Mouse (Mus musculus) heart, embryonic 16.5 days (tissue): Measurements from ENCODE around the gene Ccdc114. TPM values are rescaled to one million over a fixed set of nuclear protein-coding genes. Genes with fewer than 3 reads are reported as not detected.
"Not testable (repeated sequence)": the region's sequence is repeated elsewhere in the genome, so short reads cannot be mapped to it uniquely, and the experiment has no call there.

Source experiments
- ATAC-seq: fragments of 200-750 bp; cut with Nextera tagmentation; replicated peaks from 2 replicates; pipeline ENCODE4 v1.8.0; 2017; ENCODE audit warnings: moderate number of reproducible peaks; ENCODE audit not compliant: insufficient read depth, low FRiP score; ENCODE audit errors: extremely low read depth
- H3K27ac ChIP-seq: fragments of 300-500 bp; sonication (generic); 2 replicates; pipeline ENCODE4 v1.5.1; 2014; ENCODE audit warnings: mild to moderate bottlenecking, low read length, control low read depth, moderate library complexity
- H3K27me3 ChIP-seq: fragments of 300-500 bp; sonication (generic); 2 replicates; pipeline ENCODE4 v1.6.1; 2014; ENCODE audit warnings: low read length, mixed read lengths; ENCODE audit not compliant: control insufficient read depth, insufficient read depth
- H3K36me3 ChIP-seq: fragments of 300-500 bp; sonication (generic); 2 replicates; pipeline ENCODE4 v1.6.1; 2014; ENCODE audit not compliant: control insufficient read depth, insufficient read depth
- H3K4me1 ChIP-seq: fragments of 300-500 bp; sonication (generic); 2 replicates; pipeline ENCODE4 v1.6.1; 2014; ENCODE audit warnings: low read length, mixed read lengths; ENCODE audit not compliant: control insufficient read depth, insufficient read depth
- H3K4me2 ChIP-seq: fragments of 300-500 bp; sonication (generic); 2 replicates; pipeline ENCODE4 v1.6.1; 2014; ENCODE audit warnings: low read depth, mild to moderate bottlenecking, control low read depth, low read length
- H3K4me3 ChIP-seq: fragments of 300-500 bp; sonication (generic); 2 replicates; pipeline ENCODE4 v1.5.1; 2014; ENCODE audit warnings: mild to moderate bottlenecking, control low read depth, low read length
- H3K9ac ChIP-seq: fragments of 300-500 bp; sonication (generic); 2 replicates; pipeline ENCODE4 v1.6.1; 2014; ENCODE audit warnings: low read length, control low read depth
- H3K9me3 ChIP-seq: fragments of 300-500 bp; sonication (generic); replicated peaks from 2 replicates; pipeline ENCODE4 v1.6.1; 2016; ENCODE audit warnings: low read length; ENCODE audit not compliant: control insufficient read depth
- WGBS: fragments of 180-500 bp; shearing (Covaris S2); extraction: QIAGEN DNeasy Blood & Tissue Kit; methylation state at CpG from one replicate; pipeline ENCODE4 v1.1.7; 2014; 5-methylcytosine and 5-hydroxymethylcytosine counted together
- polyA plus RNA-seq: library from polyadenylated mRNA; unstranded; fragments of >200 nt; fragmentation: Nextera tagmentation; extraction: Ambion mirVana; gene quantifications from 2 replicates; pipeline ENCODE4 v1.2.1, GENCODE M21; 2015

The Ccdc114 gene
- polyA plus RNA-seq, 1 experiment from 2014 or later, result 3.8 TPM

DNA sequence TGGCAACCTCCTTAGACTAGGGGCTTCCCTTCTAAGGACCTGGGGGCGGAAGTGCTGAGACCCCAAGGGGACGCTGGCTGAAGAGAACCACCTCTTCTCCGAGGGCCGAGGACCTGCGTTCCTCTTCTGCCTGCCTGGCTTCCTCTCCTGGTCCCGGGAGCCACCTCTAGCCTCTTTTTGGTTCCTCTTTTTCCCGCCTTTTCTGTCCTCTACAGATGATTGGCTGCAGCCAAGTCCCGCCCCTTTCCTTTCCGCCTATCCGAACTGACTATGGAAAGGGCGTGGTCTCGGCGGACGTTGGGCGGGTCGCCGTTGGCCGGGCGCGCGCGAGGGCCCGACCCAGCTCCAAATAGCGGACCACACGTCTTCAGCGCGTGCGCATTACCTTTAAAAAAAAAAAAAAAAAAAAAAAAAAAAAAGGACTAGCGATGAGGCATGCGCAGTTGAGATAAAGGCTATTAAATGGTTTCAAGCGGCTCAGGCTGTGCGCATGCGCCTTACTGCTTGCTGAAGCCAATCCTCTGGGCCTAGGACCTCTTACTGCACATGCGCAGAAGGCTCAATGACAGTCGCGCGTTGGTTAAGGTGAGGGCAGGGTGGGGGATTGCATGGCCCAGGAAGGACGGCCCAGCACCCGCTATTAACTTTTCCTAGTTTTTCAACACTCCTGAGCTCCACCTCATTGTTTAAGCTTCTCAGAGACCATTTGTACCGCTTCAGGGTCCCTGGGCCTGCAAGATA lies 27.2 kb upstream of the Ccdc114 start, which contains the start of the genes Syngr4 and Tmem143:
Gene Syngr4, minus strand, starts transcription at position 198 of the 741 bp plus-strand sequence.
Gene Tmem143, plus strand, starts transcription at position 425 of the 741 bp plus-strand sequence.
- Histone ChIP-seq H3K4me2 (peak within 1 kb of the TSS; percentile 85), H3K4me1 (peaks cover 5% of the 10 kb centered on the region; the same call in 1 of the 2 replicates), H3K36me3 (no peaks in the 10 kb centered on the region), H3K27ac (peak within 1 kb of the TSS; percentile 79), H3K9me3 (no peaks in the 10 kb centered on the region), H3K9ac (peak within 1 kb of the TSS; percentile 73), H3K27me3 (no peaks in the 10 kb centered on the region), H3K4me3 (peak within 1 kb of the TSS; percentile 53)
- 1% methylated on average over 40 of the region's 40 CpGs for WGBS
- ATAC-seq, result peak; percentile 92

DNA sequence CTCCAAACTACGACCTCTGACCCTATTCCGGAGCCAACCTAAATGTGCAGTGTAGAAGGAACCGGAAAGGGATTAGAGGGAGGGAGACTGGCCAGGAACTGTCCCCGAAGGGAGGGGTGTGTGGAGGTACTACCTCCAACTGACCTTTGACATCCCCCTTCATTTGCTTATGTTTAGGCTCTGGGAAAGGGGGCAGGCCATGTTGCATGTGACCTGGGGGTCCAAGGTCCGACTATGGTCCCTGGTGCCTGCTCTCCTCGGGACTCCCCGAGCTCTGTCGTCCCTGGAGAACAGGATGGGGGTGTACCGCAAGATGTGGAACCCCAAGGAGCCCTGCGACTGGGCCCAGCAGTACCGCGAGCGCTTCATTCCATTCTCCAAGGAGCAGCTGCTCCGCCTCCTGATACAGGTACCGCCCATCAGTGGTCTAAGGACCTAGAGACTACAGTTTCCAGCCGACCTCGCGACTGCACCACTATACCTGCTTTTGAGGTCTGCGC lies 26.6 kb upstream of the Ccdc114 start:
- peak overlapping the region; percentile 53 for H3K4me3 ChIP-seq
- 1% methylated on average over 19 of the region's 19 CpGs for WGBS
- H3K36me3 ChIP-seq, result no peaks in the 10 kb centered on the region
- peak overlapping the region; percentile 79 for H3K27ac ChIP-seq
- H3K4me2 ChIP-seq, result peak overlapping the region; percentile 85
- H3K4me1 ChIP-seq, result peaks cover 5% of the 10 kb centered on the region; the same call in 1 of the 2 replicates
- peak overlapping the region; percentile 73 for H3K9ac ChIP-seq
- no peaks in the 10 kb centered on the region for H3K9me3 ChIP-seq
- no peaks in the 10 kb centered on the region for H3K27me3 ChIP-seq
- ATAC-seq, result peak; percentile 29

DNA sequence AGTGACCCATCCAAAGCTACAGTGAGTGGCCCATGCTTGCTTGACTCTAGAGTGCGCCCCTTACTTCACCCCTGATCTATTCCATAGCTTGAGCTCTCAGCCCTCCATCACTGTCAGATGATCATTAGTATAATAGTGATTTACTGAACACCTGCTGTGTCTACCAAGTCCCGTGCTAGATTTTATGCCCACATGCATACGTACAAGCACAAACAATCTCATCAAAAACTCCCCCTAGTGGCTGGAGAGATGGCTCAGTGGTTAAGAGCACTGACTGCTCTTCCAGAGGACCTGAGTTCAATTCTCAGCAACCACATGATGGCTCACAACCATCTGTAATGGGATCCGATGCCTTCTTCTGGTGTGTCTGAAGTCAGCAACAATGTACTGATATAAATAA lies 25.7 kb upstream of the Ccdc114 start:
- not testable (repeated sequence) for H3K36me3 ChIP-seq, H3K9me3 ChIP-seq, H3K9ac ChIP-seq, H3K4me1 ChIP-seq, H3K27ac ChIP-seq, H3K27me3 ChIP-seq, ATAC-seq
- H3K4me2 ChIP-seq, result peak overlapping the region; percentile 85
- 64% methylated on average over 4 of the region's 4 CpGs for WGBS
- H3K4me3 ChIP-seq, result peak overlapping the region; percentile 53

DNA sequence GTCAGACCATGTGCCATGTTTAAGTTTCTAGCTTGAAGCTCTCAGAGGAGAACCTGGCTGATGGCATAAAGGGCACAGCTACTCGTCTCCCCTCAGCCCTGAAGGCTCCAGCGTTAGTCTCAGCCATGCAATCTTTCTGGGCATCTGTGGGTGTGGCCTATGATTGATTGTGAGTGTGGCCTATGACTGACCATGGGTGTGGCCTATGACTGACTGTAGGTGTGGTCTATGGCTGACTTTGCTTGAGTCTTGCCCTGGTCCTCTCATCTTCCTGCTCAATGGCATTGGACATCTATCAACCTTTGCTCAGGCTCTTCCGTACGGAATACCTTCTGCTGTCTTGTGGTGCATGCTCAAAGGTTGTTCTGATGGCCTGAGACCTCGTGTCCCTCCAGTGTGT lies 22.3 kb upstream of the Ccdc114 start:
- H3K9ac ChIP-seq, result no peak overlapping the region
- no peaks in the 10 kb centered on the region for H3K9me3 ChIP-seq
- 55% methylated on average over 5 of the region's 5 CpGs for WGBS
- ATAC-seq, result no peak
- H3K27ac ChIP-seq, result no peak overlapping the region
- no peaks in the 10 kb centered on the region for H3K36me3 ChIP-seq
- H3K27me3 ChIP-seq, result no peaks in the 10 kb centered on the region
- peaks cover 5% of the 10 kb centered on the region; the same call in 1 of the 2 replicates for H3K4me1 ChIP-seq
- H3K4me3 ChIP-seq, result no peak overlapping the region
- no peak overlapping the region for H3K4me2 ChIP-seq

DNA sequence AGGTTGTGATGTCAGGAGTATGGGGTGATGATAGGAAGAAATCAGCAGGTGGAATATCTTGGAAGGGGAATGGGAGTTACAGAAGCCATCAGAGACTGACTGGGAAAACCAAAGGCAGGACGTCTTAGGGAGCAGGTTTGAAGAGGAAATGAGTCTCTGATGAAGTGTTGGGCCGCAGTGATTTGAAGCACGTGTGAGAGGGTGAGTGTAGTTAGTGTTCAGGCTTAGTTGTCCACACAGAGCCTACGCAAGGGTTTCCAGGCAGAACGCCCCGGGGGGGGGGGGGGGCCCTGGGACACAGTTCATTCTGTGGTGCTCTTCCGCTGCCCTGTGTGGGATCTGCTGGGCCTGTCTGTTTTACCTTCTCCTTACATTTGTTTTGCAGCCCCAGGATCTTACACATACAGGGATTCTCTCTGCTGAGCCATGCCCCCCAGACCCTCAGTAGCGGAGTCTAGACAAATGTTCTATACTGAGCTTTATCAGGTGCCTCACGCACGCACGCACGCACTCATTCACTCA lies 21.3 kb upstream of the Ccdc114 start:
- Histone ChIP-seq H3K9ac (no peak overlapping the region), H3K36me3 (peaks cover 3% of the 10 kb centered on the region; the same call in 1 of the 2 replicates), H3K9me3 (no peaks in the 10 kb centered on the region), H3K4me3 (no peak overlapping the region), H3K4me2 (no peak overlapping the region), H3K27ac (no peak overlapping the region), H3K4me1 (peaks cover 5% of the 10 kb centered on the region; the same call in 1 of the 2 replicates), H3K27me3 (no peaks in the 10 kb centered on the region)
- 70% methylated on average over 11 of the region's 12 CpGs for WGBS
- no peak for ATAC-seq

DNA sequence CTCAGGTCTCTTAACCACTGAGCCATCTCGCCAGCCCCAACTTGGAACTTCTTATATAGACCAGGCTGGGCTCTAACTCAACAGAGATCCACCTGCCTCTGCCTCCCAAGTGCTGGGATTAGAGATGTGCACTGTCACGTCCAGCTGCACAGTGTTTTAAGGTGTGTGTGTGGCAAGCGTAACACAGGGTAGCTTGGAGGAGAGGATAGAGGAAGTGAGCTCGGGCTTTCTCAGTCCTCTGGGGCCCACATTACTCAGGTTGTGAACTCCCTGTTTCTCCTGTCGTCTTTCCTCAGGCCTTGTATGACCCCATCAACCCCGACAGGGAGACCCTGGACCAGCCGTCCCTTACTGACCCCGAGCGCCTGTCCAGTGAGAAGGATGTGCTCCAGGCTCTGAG lies 17.2 kb upstream of the Ccdc114 start:
- peaks cover 18% of the 10 kb centered on the region for H3K36me3 ChIP-seq
- no peak overlapping the region for H3K4me2 ChIP-seq
- ATAC-seq, result no peak
- no peaks in the 10 kb centered on the region for H3K27me3 ChIP-seq
- H3K4me3 ChIP-seq, result no peak overlapping the region
- 86% methylated on average over 9 of the region's 9 CpGs for WGBS
- no peaks in the 10 kb centered on the region for H3K4me1 ChIP-seq
- no peaks in the 10 kb centered on the region; the same call in 1 of the 2 replicates for H3K9me3 ChIP-seq
- no peak overlapping the region for H3K27ac ChIP-seq
- no peak overlapping the region for H3K9ac ChIP-seq

DNA sequence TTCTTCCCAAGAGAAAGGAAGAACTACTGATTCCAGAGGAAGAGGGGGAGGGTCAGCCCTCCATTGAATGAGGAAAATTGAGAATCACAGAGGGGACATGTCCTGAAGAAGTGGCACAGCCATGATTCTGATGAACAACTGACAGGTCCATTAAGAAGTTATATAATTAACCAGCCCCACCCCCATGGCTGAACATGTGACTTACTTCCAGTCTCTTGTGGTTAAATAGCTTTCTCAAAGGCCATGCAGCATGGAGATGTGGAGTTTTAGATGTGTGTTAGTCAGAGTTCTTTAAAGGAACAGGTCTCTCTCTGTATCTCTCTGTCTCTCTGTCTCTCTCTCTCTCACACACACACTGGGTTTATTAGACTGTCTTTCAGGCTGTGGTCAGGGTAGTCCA lies 15.5 kb upstream of the Ccdc114 start:
- Histone ChIP-seq H3K4me2 (no peak overlapping the region), H3K9ac (no peak overlapping the region), H3K4me1 (no peaks in the 10 kb centered on the region), H3K4me3 (no peak overlapping the region), H3K36me3 (peaks cover 18% of the 10 kb centered on the region), H3K27me3 (no peaks in the 10 kb centered on the region), H3K9me3 (no peaks in the 10 kb centered on the region; the same call in 1 of the 2 replicates), H3K27ac (no peak overlapping the region)
- no peak for ATAC-seq

DNA sequence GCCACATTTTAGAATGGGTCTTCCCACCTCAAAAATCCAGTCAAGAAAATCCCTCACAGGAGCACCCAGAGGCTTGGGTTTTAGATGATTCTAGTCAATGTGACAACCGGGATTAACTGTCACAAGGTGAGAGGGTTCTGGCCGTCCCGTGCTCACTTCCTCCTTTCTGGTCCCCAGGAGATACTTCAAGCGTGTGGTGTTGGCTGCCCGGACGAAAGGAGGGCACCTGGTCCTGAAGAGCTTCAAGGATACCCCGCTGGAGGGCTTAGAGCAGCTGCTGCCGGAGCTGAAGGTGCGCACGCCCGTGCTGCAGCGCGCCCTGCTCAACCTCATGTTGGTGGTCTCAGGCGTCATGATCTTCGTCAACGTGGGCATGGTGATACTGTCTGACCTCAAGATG lies 14.7 kb upstream of the Ccdc114 start:
- WGBS, result 92% methylated on average over 16 of the region's 16 CpGs
- Histone ChIP-seq H3K9me3 (no peaks in the 10 kb centered on the region; the same call in 1 of the 2 replicates), H3K4me2 (no peak overlapping the region), H3K36me3 (peaks cover 18% of the 10 kb centered on the region), H3K4me3 (no peak overlapping the region), H3K9ac (no peak overlapping the region), H3K4me1 (no peaks in the 10 kb centered on the region), H3K27me3 (no peaks in the 10 kb centered on the region), H3K27ac (no peak overlapping the region)
- no peak for ATAC-seq

DNA sequence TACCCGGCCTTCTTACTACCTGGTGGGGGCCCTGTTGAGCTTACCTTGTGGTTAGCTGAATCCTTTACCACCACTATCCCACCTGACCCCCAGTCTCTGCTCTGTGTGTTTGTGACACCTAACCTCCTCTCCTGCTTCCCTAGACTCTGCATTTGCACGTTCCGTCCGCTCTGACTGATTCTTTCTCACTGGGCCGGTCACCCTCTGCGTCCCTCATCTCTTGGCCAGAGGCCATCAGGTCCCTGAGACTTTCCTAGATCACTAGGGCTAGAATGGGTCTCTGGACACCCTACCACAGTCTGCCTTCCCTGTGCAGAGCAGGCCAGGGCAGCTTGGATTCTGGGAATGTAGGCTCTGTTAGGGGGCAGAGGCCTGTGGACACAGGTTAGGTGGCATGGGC lies 9.8 kb upstream of the Ccdc114 start:
- Histone ChIP-seq H3K9me3 (no peaks in the 10 kb centered on the region; the same call in 1 of the 2 replicates), H3K27me3 (no peaks in the 10 kb centered on the region), H3K4me1 (peaks cover 17% of the 10 kb centered on the region), H3K4me2 (no peak overlapping the region), H3K27ac (no peak overlapping the region), H3K4me3 (no peak overlapping the region), H3K9ac (no peak overlapping the region), H3K36me3 (peaks cover 15% of the 10 kb centered on the region)
- WGBS, result 86% methylated on average over 6 of the region's 6 CpGs
- no peak for ATAC-seq
